Mouse (Mus musculus) adrenal gland, adult 8-10 months (tissue): Measurements from ENCODE around the gene Tfcp2. TPM values are rescaled to one million over a fixed set of nuclear protein-coding genes. Genes with fewer than 3 reads are reported as not detected.
A peak's percentile ranks its signal among the peaks of the same experiment; 100 is the strongest.
"Not testable (repeated sequence)": the region's sequence is repeated elsewhere in the genome, so short reads cannot be mapped to it uniquely, and the experiment has no call there.

Experiments used
- DNase-seq: peaks from one replicate; pipeline ENCODE4 v3.0.0; 2022
- total RNA-seq, 4 experiments: library from RNA; stranded (reverse); gene quantifications; 2 replicates each; pipeline ENCODE4 v1.2.4; 2022

Gene Tfcp2
- total RNA-seq, 4 experiments from 2014 or later, result 25.6 to 38.0 (median 30.8) TPM

GRCm38 (mm10) chr15:100555965-100556364 lies 4.2 kb upstream of the Tfcp2 start:
- DNase-seq, result no peak

- no peak for DNase-seq
These were observed 1.5 kb downstream of the Tfcp2 start for GRCm38 (mm10) chr15:100550280-100550679.

- not testable (repeated sequence) for DNase-seq
These were observed 8.2 kb downstream of the Tfcp2 start for GRCm38 (mm10) chr15:100543651-100544030.

- DNase-seq, result not testable (repeated sequence)
These were observed 8.7 kb downstream of the Tfcp2 start for GRCm38 (mm10) chr15:100542876-100543650.

GRCm38 (mm10) chr15:100541426-100541825 lies 10.4 kb downstream of the Tfcp2 start:
- no peak for DNase-seq

GRCm38 (mm10) chr15:100541001-100541400 lies 10.8 kb downstream of the Tfcp2 start:
- DNase-seq, result not testable (repeated sequence)

- no peak for DNase-seq
These were observed 12.4 kb downstream of the Tfcp2 start for GRCm38 (mm10) chr15:100539411-100539810.

GRCm38 (mm10) chr15:100537913-100538312 lies 13.9 kb downstream of the Tfcp2 start:
- DNase-seq, result no peak

- DNase-seq, result no peak
These were observed 23.9 kb downstream of the Tfcp2 start for GRCm38 (mm10) chr15:100527900-100528299.

- no peak for DNase-seq
These were observed 26.4 kb downstream of the Tfcp2 start for GRCm38 (mm10) chr15:100525405-100525804.

- DNase-seq, result no peak
These were observed 31.5 kb downstream of the Tfcp2 start for GRCm38 (mm10) chr15:100520306-100520705.

- DNase-seq, result no peak
These were observed 36.7 kb downstream of the Tfcp2 start for GRCm38 (mm10) chr15:100515121-100515520.

- no peak for DNase-seq
These were observed 38.4 kb downstream of the Tfcp2 start for GRCm38 (mm10) chr15:100513387-100513786.

- no peak for DNase-seq
These were observed 41.7 kb downstream of the Tfcp2 start for GRCm38 (mm10) chr15:100510072-100510471.

- DNase-seq, result no peak
These were observed 43.2 kb downstream of the Tfcp2 start for GRCm38 (mm10) chr15:100508454-100509167.

GRCm38 (mm10) chr15:100499506-100499905 lies 52.3 kb downstream of the Tfcp2 start:
- not testable (repeated sequence) for DNase-seq

- peak; percentile 86 for DNase-seq
These were observed 56.7 kb downstream of the Tfcp2 start, which contains the start of gene Csrnp2 for GRCm38 (mm10) chr15:100495102-100495501. Csrnp2 (minus strand) TSS chr15:100495488.

- no peak for DNase-seq
These were observed 57.2 kb downstream of the Tfcp2 start for GRCm38 (mm10) chr15:100494647-100495046.

- DNase-seq, result no peak
These were observed 59.8 kb downstream of the Tfcp2 start for GRCm38 (mm10) chr15:100491966-100492365.

- DNase-seq, result no peak
These were observed 62.5 kb downstream of the Tfcp2 start for GRCm38 (mm10) chr15:100489263-100489662.

GRCm38 (mm10) chr15:100488297-100488696 lies 63.5 kb downstream of the Tfcp2 start:
- not testable (repeated sequence) for DNase-seq

GRCm38 (mm10) chr15:100487050-100487449 lies 64.8 kb downstream of the Tfcp2 start:
- no peak for DNase-seq

- DNase-seq, result no peak
These were observed 65.4 kb downstream of the Tfcp2 start for GRCm38 (mm10) chr15:100486450-100486849.

GRCm38 (mm10) chr15:100485576-100485975 lies 66.2 kb downstream of the Tfcp2 start:
- peak; percentile 42 for DNase-seq
